Mouse (Mus musculus) heart, adult 2 months (tissue): ENCODE results near the gene Nav3. TPM values are rescaled to one million over a fixed set of nuclear protein-coding genes. Genes with fewer than 3 reads are reported as not detected.
A peak's percentile ranks its signal among the peaks of the same experiment; 100 is the strongest.

Experiments
- DNase-seq, 2 experiments: peaks; one replicate each; pipeline ENCODE4 v3.0.0; 2021
- H3K27ac ChIP-seq: fragments of 200-600 bp; 2 replicates; pipeline ENCODE4 v1.8.1; 2022
- H3K27me3 ChIP-seq: fragments of 200-500 bp; 2 replicates; pipeline ENCODE4 v1.6.1; 2012; ENCODE audit warnings: mild to moderate bottlenecking, low read length, inconsistent platforms, mixed read lengths; ENCODE audit not compliant: control insufficient read depth, insufficient read depth
- H3K36me3 ChIP-seq: fragments of 200-500 bp; 2 replicates; pipeline ENCODE4 v1.6.1; 2012; ENCODE audit warnings: low read length, inconsistent platforms; ENCODE audit not compliant: control insufficient read depth, insufficient read depth
- H3K4me1 ChIP-seq: fragments of 200-500 bp; 2 replicates; pipeline ENCODE4 v1.6.1; 2011; ENCODE audit warnings: low read length; ENCODE audit not compliant: control insufficient read depth, insufficient read depth
- H3K4me3 ChIP-seq: fragments of 200-600 bp; 2 replicates; pipeline ENCODE4 v1.8.1; 2022
- H3K79me2 ChIP-seq: fragments of 200-500 bp; replicated peaks from 2 replicates; pipeline ENCODE4 v1.6.1; 2012; ENCODE audit warnings: mild to moderate bottlenecking, inconsistent platforms, low read length, moderate library complexity, mixed read lengths; ENCODE audit not compliant: control insufficient read depth, insufficient read depth
- H3K9ac ChIP-seq: fragments of 200-500 bp; 2 replicates; pipeline ENCODE4 v1.6.1; 2012; ENCODE audit warnings: low read depth, mild to moderate bottlenecking, control low read depth, inconsistent platforms, low read length, mixed read lengths
- CTCF ChIP-seq: fragments of 200-600 bp; IDR thresholded peaks from 2 replicates; pipeline ENCODE4 v1.8.1; 2022; ENCODE audit warnings: antibody characterized with exemption, mild to moderate bottlenecking, moderate library complexity
- EP300 ChIP-seq: fragments of 200-500 bp; IDR thresholded peaks from 2 replicates; pipeline ENCODE4 v1.6.1; 2011; ENCODE audit warnings: low read depth, low read length, control low read depth; ENCODE audit not compliant: insufficient read depth
- POLR2A ChIP-seq: fragments of 200-500 bp; IDR thresholded peaks from 2 replicates; pipeline ENCODE4 v1.6.1; 2011; ENCODE audit warnings: mild to moderate bottlenecking, low read depth, low read length, control low read depth; ENCODE audit not compliant: insufficient read depth
- WGBS: fragments of 180-500 bp; shearing (Covaris S2); methylation state at CpG from one replicate; pipeline ENCODE4 v1.1.7; 2018; 5-methylcytosine and 5-hydroxymethylcytosine counted together
- intact Hi-C: fragments of 180-260 bp; cut with DNase I; formaldehyde crosslinking; loops from one replicate; pipeline ENCODE4 v1.15.1; 2025
- polyA plus RNA-seq: library from polyadenylated mRNA; depleted of rRNA; stranded (reverse); fragments of >200 nt; gene quantifications from 2 replicates; pipeline ENCODE4 v1.2.3, GENCODE M21; 2012
- total RNA-seq, 2 experiments: library from RNA; stranded (reverse); gene quantifications; 2 replicates each; pipeline ENCODE4 v1.2.3; 2021

The Nav3 gene
- total and polyA plus RNA-seq, 3 experiments = 1.1 to 3.6 (median 2.0) TPM

GRCm38 (mm10) chr10:110309511-110309910 is 146.5 kb downstream of the Nav3 start:
- no peak overlapping the region for H3K9ac ChIP-seq
- H3K79me2 ChIP-seq = no peaks in the 10 kb centered on the region
- H3K27ac ChIP-seq = no peak overlapping the region
- no peaks in the 10 kb centered on the region for H3K36me3 ChIP-seq
- H3K4me3 ChIP-seq = no peak overlapping the region
- peak in 1 of 2 experiments; percentile 17 for DNase-seq
- intact Hi-C loops = no loop called here
- no peaks in the 10 kb centered on the region for H3K27me3 ChIP-seq
- no peak for TF ChIP-seq POLR2A
- no peak for TF ChIP-seq EP300
- no peak for TF ChIP-seq CTCF
- H3K4me1 ChIP-seq = no peaks in the 10 kb centered on the region
- WGBS = 68% methylated on average over 4 of the region's 4 CpGs

DNA sequence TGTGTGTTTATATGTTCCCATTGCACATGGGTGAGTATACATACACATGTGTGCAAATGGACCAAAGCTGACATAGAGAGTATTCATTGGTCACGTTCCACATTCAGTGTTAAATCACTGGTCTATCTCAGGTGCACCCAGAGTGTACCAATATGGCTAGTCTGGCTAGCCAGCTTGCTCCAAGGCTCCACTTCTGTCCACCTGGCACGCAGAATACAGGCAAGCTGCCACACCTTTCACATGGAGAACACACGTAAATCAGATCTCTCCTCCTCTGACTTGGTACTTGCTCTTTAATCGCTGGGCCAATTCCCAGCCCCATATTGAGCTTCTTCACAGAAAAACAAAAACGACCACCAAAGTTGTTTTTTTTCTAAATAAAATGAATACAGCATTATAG is 150.4 kb downstream of the Nav3 start:
- Histone ChIP-seq H3K4me1 (no peaks in the 10 kb centered on the region), H3K9ac (no peak overlapping the region), H3K79me2 (no peaks in the 10 kb centered on the region), H3K36me3 (no peaks in the 10 kb centered on the region), H3K27ac (no peak overlapping the region), H3K27me3 (no peaks in the 10 kb centered on the region), H3K4me3 (no peak overlapping the region)
- 86% methylated on average over 5 of the region's 5 CpGs for WGBS
- no peak for DNase-seq
- TF ChIP-seq EP300 (no peak), CTCF (no peak), POLR2A (no peak)
- intact Hi-C loops = no loop called here

GRCm38 (mm10) chr10:110290016-110290623 is 165.9 kb downstream of the Nav3 start:
- no peak for TF ChIP-seq CTCF
- no peak for TF ChIP-seq EP300
- TF ChIP-seq POLR2A = no peak
- Histone ChIP-seq H3K9ac (no peak overlapping the region), H3K36me3 (no peaks in the 10 kb centered on the region), H3K27me3 (no peaks in the 10 kb centered on the region), H3K27ac (no peak overlapping the region), H3K79me2 (no peaks in the 10 kb centered on the region), H3K4me1 (no peaks in the 10 kb centered on the region), H3K4me3 (no peak overlapping the region)
- intact Hi-C loops = no loop called here
- no peak for DNase-seq
- WGBS = 94% methylated on average over 10 of the region's 10 CpGs

DNA sequence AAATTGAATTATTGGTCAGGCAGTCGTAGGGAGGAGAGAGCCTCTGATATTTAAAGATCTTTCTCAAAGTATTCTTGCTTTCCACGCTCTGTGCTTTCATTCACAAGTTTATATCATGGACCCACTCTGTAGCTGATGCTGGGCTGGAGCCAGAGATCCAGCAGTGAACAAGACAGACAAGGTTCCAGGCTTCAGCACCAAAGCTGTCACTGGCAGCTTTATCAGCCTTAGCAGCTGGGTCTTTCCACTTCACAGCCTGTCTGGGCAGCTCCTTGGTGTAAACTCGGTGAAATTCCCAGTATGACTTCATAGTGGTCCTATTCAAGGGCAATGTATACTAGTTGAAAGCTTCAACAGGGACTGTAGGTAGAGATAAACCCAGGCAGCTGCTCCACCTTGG is 172.1 kb downstream of the Nav3 start:
- intact Hi-C loops = no loop called here
- Histone ChIP-seq H3K36me3 (no peaks in the 10 kb centered on the region), H3K4me1 (no peaks in the 10 kb centered on the region), H3K9ac (no peak overlapping the region), H3K79me2 (no peaks in the 10 kb centered on the region), H3K27ac (no peak overlapping the region), H3K27me3 (no peaks in the 10 kb centered on the region), H3K4me3 (no peak overlapping the region)
- DNase-seq = no peak
- WGBS = 50% methylated on average over 3 of the region's 3 CpGs
- TF ChIP-seq POLR2A (no peak), EP300 (no peak), CTCF (no peak)

GRCm38 (mm10) chr10:110272818-110273217 is 183.2 kb downstream of the Nav3 start:
- H3K79me2 ChIP-seq = no peaks in the 10 kb centered on the region
- TF ChIP-seq EP300 (no peak), CTCF (no peak), POLR2A (no peak)
- H3K4me3 ChIP-seq = no peak overlapping the region
- no peaks in the 10 kb centered on the region for H3K4me1 ChIP-seq
- WGBS = 91% methylated on average over 2 of the region's 2 CpGs
- no peak for DNase-seq
- no peaks in the 10 kb centered on the region for H3K36me3 ChIP-seq
- H3K9ac ChIP-seq = no peak overlapping the region
- H3K27ac ChIP-seq = no peak overlapping the region
- intact Hi-C loops = no loop called here
- H3K27me3 ChIP-seq = no peaks in the 10 kb centered on the region

DNA sequence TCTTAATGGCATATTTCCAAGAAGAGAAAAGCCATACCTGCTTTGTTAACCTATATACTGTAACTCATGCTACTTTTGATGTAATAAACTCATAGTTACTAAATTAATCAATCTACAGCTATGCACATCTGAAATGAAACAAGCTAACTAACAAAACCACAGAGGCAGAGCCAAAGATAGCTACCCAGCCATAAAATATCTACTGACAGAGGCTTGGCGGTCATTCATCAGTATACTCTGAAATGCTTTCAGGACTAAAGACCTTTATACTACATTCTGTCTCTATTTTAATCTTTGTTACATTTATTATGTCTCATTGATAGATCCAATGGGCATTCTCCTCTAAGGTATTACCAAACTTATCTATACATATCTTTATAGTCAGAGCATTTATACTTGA is 185.4 kb downstream of the Nav3 start:
- intact Hi-C loops = no loop called here
- H3K4me3 ChIP-seq = no peak overlapping the region
- DNase-seq = no peak
- no peak overlapping the region for H3K9ac ChIP-seq
- TF ChIP-seq EP300 (no peak), POLR2A (no peak)
- H3K4me1 ChIP-seq = no peaks in the 10 kb centered on the region
- 81% methylated on average over 1 of the region's 1 CpGs for WGBS
- H3K79me2 ChIP-seq = no peaks in the 10 kb centered on the region
- no peaks in the 10 kb centered on the region for H3K27me3 ChIP-seq
- no peak overlapping the region for H3K27ac ChIP-seq
- H3K36me3 ChIP-seq = no peaks in the 10 kb centered on the region
